Mouse (Mus musculus): Measurements from ENCODE around the gene Gpr156. TPM values are rescaled to one million over a fixed set of nuclear protein-coding genes. Genes with fewer than 3 reads are reported as not detected.

Gene Gpr156
- total RNA-seq, 1 experiment from 2014 or later, result 0.15 TPM

DNA sequence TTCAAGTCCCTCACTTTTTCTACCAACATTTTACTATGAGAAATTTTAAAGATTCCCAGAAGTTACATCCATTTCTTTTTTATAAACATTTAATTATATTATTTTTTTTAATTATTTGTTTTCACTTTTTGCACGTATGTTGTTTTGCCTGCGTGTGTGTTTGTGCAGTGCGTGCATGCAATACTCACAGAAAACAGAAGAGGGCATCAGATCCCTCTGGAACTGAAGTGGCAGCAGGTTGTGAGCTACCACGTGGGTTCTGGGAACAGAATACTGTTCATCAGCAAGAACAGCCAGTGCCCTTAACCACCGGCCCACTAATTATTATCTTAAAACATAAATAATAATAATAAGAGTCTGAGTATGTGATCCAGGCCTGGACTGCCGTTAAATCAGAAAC is 2.7 kb downstream of the Gpr156 start:
- no peak for DNase-seq

DNA sequence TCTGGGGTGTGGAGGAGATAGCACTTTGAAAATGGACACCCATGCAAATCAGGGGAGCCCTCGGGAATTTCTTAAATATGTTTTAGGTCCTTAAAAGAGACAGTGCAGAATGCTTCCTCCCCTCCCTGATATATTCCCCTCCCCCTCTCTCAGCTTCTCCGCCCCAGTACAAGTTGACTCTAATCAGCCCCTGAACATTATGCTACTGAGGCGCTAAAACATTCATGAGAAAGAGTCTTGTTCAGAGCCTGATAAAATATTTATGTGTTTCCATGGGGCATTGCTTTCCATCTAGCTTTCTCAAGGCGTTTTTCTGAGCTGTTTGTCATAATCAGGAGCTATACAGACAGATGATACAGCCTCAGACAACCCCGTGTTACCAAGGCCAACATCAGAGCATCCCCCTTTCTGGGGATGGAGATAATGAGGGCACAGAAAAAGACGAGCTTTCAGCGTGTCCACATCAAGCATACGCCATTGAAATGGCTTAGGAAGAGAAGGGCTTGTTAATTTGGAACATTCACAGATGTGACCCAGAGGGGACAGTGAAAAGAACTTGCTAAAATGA is 4.6 kb downstream of the Gpr156 start:
- no peak for DNase-seq

DNA sequence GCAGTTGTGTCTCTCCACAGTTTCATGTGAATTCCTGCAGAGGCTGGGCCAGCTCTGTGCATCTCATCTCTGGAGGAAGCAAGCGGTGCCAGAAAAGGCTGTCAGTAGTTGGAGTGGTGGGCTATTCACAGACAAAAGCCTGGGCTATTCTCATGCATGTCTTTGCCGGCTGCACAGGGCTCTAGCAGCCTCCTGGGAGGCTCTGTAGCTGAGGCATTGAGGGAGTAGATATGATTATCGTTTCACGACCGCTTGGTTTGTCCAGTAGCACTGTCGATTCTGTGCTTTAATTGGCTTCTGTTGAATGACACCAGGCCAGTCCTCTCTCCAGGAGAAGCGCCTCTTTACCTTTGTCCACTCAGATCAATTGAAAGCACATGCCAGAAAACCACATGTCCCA is 9.8 kb downstream of the Gpr156 start:
- no peak for DNase-seq

DNA sequence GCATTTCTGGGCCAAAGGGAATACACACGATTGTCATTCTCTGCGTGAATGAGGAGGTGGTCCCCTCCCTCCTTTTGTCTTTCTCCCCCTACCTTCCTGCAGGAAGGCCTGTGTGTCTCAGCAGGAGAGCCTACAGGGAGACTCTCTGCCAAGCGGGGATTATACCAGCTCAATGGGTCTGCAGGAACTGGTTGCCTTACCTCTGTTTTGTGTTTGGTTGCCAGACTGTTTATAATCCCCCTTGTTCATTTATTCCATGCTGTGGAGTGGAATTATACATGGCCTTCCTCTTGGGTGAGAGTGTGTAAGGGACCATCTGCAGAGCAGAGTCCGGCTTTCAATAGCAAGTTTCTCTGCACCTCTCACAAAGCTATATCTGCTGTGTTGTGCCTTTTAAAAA is 10.8 kb downstream of the Gpr156 start:
- DNase-seq, result no peak

DNA sequence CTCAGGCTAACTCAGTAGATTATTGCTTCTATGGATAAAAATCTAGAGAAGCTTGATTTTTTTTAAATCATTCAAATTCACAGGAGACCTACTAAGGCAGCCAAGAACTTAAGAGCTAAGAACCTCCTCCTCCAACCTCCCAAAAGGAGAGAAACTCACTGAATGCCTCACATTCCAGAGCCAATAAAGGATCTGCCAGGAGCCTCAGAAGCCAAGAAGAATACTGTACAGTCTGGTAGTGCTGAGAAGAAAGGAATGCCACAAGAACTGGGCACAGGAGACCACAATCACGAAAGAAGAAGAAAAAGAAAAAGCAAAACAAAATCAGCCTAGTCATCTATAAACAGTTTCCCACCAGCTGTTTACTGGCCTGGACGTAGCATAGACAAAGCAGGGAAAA is 12.7 kb downstream of the Gpr156 start:
- no peak for DNase-seq

DNA sequence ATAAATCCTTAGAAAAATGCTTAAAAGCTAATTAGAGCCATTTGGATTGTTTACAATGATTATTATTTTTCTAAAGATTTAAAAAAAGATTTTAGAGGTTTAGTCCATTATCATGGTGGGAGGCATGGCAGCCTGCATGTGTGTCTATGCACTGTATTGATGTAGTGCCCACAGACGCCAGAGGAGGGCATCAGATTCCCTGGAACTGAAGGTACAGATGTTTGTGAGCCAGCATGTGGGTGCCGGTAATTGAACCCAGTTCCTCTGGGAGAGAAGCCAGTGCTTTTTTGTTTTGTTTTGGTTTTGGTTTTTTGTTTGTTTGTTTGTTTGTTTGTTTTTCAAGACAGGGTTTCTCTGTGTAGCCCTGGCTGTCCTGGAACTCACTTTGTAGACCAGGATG is 13.3 kb downstream of the Gpr156 start:
- DNase-seq, result no peak

DNA sequence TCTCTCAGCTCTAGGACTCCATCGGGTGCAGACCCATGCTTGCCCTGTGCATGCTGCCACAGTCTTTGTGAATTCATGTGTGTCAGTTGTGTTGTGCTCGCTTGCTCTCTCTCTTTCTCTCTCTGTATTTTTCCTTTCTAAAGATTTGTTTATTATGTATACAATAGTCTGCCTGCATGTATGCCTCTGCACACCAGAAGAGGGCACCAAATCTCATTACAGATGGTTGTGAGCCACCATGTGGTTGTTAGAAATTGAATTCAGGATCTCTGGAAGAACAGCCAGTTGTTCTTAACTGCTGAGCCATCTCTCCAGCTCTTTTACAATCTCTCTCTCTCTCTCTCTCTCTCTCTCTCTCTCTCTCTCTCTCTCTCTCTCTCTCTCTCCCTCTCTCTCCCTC is 18.6 kb downstream of the Gpr156 start:
- no peak for DNase-seq

DNA sequence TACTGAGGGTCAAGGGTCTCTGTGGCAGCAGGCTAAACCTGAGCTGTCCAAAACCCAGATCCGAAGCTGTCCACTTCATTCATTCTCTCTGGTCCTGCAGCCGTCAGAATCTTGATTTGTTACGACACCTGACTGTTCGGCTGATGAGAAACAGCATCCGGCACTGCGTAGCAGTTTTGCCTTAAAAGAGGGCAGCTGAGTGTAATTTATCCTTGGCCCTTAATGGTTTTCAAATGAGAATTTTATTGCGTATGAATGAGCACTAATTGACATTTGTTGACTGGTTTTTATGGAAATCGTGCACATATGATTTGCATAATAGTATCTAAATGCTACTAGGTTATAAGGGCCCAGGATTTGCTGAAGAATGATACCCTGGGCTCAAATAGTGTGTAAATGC is 21.0 kb downstream of the Gpr156 start:
- no peak for DNase-seq

DNA sequence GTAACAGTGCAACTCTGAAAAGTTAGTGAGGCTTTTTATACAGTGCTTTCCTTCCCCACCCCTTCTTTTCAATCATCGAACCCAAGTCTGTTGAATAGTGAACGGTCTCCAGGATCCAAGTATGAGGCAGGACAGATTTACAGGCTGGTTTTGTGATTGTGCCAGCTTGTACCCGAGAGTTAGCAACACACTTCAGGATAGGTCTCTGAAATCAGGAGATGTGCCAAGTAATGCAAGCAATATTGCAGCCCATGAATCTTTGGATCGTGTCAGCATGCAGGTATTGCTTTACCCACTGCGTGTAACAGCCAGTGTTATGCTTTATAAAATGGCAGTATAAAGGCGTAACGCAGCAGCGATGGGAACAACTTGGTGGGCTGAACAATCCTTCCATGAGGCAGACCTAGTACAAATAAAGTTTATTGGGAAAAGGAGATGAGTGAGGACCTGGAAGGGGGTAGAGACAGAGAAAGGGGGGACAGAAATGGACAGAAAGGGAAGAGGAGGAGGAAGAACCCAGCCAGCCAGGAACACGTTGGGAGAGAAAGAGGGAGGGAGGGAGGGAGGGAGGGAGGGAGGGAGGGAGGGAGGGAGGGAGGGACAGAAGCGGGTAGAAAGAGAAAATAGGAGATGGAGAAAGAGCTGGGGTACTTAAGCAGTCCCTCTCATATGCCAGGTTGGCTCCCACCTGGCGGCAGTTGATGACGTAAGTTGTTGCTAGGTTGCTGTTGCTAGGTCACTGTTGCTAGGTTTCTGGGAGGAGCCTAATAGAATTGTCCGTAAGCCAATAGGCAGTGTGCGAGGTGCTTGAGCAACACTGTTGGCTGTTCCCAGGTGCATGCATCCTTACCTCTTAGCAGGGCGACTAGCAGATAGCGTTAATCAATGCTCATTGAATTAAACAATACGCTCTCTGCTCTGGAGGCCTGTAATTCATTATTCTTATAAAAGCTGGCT is 22.1 kb downstream of the Gpr156 start:
- peak; percentile 22 for DNase-seq

DNA sequence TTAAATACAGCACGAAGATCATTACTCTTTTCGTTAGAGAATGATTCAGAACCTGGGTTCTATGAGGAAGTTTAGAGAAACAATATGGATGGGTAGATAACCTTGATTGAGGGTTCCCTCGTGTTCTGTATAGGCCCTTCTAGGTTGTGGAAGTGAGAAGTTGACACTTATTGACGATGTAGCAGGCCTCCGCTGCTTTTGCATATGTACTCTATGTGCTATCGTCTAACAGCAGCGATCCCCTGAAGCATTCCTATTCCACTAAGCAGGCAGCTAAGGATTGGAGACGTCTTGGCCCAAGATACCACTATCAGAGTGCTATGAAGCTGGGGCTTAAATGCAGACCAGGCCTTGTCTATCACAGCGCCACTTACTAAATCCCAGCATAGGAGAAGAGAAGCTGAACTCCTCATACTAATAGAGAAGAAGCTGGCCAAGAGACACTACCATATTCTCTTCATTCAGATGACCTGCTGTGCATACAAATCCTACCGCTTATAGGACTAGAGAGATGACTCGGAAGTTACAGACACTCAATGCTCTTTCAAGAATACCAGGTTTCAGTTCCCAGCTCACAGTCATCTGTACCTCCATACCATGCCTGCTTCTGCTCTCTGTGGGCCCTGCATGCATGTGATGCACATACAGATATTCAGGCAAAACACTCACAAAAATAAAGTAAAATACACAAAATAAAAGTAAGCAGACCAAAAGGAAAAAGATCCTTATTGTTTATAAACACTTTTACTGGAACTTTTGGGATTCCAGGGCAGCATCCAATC is 23.0 kb downstream of the Gpr156 start:
- no peak for DNase-seq

DNA sequence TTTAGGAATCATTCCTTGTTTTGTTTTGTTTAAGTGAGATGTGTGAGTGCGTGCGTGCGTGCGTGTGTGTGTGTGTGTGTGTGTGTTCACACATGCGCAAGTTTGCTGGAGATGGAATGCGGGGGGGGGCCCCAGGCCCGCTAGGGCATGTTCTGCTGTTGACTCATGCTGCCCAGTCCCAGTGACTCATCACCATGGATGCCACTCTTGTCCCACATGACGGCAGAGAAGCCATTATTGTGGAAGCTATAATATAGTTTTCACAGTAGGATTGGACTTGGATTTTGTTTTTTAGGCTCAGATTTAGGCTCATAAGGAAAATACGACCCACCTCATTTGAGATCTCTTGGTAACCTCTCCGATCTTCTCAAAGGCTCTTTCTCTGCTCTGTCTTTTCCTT is 24.0 kb downstream of the Gpr156 start:
- DNase-seq, result peak; percentile 28

DNA sequence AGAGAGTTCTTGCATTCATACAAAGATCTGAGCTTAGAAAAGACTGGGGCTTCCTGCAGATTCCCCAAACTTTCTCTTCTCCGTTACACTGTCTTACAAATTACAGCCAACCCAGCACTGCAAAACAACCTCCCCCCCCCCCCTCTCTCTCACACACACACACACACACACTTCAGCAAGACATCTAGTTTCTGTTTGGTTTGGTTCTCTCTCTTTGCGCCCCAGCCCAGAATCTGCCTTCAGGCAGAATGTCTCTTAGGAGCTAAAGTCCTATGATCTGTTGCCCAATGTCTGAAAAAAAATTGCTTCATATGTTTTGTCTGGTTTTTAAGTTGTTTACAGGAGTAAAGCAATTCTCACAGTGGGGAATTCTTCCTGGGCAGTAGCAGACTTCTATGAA is 27.4 kb downstream of the Gpr156 start:
- no peak for DNase-seq

DNA sequence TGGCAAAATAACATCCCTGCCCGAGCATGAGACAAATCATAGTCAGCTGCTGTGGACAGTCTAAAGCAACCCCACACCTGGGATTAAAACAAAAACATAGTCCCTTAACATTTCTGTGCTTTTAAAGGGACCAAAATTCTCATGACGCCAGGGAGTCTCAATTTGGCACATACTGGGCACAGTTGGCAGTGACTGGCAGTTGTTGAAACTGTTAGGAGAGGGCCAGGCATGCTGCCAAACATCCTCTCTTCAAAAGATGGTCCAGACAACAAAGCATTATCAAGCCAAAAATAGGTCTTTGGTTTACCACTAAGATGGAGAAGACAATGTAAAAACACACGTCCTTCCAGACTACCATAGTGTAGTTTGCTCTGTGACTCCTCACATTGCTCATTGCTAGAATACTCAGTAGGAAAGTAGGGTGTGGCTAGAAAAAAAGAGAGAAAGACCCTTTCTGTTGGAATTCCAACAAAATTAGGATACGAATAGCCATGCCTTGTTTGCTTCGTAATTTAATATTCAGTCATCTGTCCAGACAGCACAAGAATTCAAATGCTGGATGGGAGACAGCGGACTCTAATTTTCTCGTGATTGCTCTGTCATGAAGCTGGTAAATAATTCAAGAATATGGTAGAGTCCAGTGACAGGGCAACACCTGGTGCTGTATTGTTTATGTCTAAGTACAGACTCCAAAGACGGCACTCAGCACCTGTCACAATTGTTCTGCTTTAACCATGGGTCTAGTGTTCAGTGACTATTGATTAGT is 28.9 kb downstream of the Gpr156 start:
- no peak for DNase-seq

DNA sequence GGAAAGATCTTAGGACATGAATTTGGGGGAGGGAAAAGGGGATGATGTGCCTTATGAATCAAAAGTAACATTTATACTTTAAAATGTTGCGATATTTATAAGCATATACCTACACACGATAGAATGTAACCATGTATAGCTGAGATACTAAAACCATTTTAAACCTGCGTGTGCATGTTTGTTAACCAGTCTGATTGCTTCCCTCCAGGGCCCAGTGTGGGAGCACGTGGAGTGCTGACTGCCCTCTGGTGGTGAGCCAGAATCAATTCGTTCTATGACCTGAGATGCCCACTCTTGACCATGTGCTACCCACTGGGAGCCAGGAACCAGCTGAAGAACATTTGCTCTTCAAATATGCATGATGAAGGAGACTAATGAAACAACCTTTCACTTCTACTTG is 30.9 kb downstream of the Gpr156 start:
- DNase-seq, result peak; percentile 76

DNA sequence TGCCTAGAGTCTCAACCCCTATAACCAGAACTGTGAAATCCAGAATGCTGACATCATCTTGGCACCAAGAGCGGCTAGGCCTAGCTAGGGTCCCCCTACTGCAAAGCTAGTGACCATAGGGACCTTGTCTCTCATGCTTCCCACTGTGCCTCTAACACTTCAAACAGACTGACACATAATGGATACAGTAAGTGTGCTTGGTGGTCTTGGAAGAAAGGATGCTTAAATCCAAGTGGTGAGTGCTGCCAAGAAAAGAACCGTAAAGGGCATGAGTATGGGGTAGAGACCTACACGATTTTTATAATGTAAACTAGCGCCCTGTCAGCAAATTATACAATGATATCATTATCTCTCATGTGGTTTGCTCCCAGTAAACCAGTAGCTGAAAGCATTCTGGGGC is 32.1 kb downstream of the Gpr156 start:
- DNase-seq, result no peak

DNA sequence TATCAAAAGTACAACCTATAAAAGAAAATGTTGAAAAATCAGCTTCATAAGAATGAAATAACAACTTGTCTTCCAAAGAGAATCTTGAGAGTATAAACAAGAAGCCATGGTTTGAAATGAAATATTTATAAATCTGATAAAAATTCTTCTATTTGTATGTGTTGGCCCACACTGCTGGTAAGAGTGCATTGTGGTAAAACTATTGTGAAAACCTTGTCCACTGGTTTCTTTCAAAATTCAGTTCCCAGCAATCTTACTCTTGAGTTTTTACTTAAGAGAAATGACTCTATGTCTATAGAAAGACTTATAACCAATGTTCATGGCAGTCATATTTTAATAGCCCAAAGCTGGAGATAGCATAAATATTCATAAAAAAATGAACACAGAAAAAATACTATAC is 34.9 kb downstream of the Gpr156 start:
- DNase-seq, result no peak

DNA sequence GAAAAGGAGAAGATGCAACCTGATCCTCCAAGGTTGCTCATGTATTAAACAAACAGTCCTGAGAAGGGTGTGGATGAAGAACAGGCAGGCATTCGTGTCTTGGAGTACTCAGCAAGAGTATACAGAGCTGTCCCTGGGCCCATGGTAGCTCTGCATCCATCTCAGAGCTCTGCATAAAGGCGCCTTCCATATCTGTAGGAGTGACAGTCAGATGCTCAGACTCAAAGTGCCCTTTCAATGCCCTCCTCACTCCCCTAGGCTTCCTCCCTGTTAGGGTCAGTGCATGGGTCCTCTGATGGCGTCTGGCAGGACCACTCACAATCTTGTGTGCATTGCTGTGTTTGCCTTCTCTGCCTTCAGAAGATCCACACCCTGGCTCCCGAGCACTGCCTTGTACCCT is 36.9 kb downstream of the Gpr156 start:
- no peak for DNase-seq

DNA sequence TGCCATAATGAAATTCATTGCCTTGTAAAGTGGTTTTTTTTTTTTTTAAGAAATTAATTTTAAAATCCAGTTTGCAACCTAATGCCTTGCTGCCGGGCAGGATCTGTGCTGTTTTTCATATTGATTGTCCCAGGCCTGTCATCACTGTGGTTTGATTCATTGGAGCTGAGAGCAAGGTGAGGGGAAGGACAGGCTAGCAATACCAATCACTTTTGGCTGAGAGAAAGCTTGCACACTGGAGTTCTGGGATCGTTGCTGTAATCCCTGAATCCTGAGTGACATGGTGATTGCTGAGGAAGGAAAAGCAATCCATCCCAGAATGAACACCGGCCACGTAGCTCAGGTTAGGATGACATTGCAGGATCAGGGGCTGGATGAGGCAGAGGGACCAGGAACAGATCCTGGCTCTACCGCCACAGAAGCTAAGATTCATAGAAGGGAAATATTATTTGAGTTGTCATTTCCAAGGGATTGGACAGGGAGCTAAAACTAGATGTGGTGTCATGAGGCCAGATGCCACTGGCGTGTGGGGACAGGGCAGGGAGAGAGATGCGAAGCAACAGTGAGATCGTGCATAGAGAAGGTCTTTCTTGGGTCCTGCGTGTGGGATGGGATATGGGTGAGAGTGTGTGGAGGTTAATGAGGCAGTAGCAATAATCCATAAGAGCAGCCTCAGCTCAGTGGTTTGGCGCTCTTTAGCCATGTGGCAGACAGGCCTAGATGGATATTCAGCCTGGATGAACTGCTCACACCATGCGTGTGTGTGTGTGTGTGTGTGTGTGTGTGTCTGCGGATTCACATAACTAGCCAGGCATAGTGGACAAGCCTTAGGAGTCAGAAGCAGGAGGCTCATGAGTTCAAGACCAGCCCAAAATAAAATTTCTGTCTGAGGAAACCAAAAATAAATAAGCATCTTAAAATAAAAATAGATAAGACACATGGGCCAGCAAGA is 38.0 kb downstream of the Gpr156 start:
- DNase-seq, result no peak

DNA sequence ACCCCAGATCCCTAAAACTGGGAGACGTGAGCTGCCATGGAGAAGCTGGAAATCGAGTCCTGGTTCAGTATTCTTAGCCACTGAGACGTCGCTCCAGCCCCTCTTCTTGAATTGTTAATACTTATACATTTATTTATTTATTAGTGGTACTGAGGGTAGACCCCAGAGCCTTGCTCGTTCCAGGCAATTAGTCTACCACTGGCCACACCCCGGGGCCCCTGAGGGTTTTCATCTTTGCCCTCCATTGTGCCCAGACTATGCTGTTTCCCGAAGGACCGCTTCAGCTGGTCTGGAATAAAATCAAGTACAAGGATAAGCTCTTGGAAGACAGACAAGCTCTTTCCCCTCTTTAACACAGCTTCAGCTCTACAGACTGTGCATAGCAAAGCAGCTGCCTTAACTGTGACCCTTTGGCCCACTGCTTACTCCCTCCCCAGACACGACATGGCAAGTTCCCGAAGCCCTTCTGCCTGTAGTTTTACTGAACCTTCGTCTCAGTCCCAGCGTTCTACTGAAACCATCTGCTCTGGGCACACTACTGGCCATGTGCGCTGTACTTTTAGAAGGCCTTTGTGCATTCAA is 39.1 kb downstream of the Gpr156 start:
- no peak for DNase-seq

DNA sequence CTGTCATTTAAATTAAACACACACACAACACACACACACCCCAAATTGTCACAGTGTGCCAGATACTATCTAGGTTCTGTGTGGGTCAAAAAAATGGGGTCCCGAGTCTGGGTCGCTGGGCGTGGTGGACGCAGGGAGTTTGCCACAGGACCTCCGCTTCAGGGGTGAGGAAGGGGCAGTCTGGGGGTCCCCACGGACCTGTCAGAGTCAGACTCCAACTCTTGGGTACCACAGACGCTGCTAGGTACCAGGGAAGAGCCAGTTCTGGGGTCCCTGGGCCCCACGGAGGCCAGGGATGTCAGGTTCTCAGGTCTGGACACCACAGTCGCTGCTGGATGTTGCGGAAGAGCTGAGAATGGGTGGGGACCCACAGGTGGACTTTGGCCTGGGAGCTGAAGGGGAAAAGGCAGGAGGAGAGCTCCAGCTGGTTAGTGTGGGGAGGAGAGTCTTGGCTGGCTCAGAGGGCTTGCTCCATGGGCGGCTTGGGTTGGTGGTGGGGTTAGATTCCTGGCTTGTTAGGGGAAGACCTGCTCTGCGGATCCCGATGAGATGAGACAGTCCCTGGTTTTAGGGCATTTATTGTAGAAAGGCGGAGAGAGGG is 39.9 kb downstream of the Gpr156 start:
- DNase-seq, result no peak
